ENCODE assay signal across 8 mouse cellular contexts in the genomic region with DNA sequence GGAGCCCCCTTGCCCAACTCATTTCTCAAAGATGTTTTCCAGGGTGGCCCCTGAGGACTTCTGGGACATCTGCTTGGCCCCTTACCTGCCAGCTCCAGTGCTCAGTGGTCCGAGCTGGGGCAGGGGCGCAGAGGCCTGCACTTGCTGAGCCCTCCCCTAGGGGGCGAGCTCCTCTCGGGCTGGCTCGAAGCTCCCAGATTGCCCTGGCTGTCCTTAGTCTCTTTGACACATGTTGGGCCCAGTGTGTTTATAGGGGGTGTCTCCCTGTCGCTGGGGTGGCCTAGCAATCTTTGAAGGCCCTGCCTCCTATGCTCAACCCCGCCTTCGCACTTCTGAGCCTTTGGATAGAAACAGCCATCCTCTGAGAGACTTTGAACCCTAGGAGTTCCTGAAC. TPM values are rescaled to one million over a fixed set of nuclear protein-coding genes. Genes with fewer than 3 reads are reported as not detected.
DNase-seq lines count a peak whose midpoint lies in the region; ATAC-seq lines count a peak whose summit lies in the region.

No protein-coding gene starts in this region.

- peaks cover 48% of the 10 kb centered on the region for H3K4me1 ChIP-seq in embryonic facial prominence, embryonic 15.5 days
- H3K4me1 ChIP-seq in hindbrain, embryonic 10.5 days (replicated peaks), result peaks cover 54% of the 10 kb centered on the region
- peaks cover 49% of the 10 kb centered on the region for H3K4me1 ChIP-seq in limb, embryonic 12.5 days (replicated peaks)
- H3K4me1 ChIP-seq in midbrain, embryonic 12.5 days, result peaks cover 44% of the 10 kb centered on the region
- H3K4me1 ChIP-seq in stomach, embryonic 16.5 days (ENCODE audit: control insufficient read depth, insufficient read depth, low read length), result peaks cover 38% of the 10 kb centered on the region

- DNase-seq in CD4-positive, CD25-positive, alpha-beta regulatory T cell, adult 2 months (ENCODE audit: low read depth, low spot score), result peak; percentile 84
- DNase-seq in adrenal gland, adult 8-10 months, result peak; percentile 61
- DNase-seq in hindbrain, embryonic 10.5 days (ENCODE audit: low spot score), result peak; percentile 84

- 8% methylated on average over 8 of the region's 8 CpGs for WGBS in embryonic facial prominence, embryonic 15.5 days
- WGBS in hindbrain, embryonic 10.5 days, result 2% methylated on average over 8 of the region's 8 CpGs
- 2% methylated on average over 8 of the region's 8 CpGs for WGBS in limb, embryonic 12.5 days
- 3% methylated on average over 8 of the region's 8 CpGs for WGBS in midbrain, embryonic 12.5 days
- 17% methylated on average over 8 of the region's 8 CpGs for WGBS in stomach, embryonic 16.5 days

- no peaks in the 10 kb centered on the region for H3K36me3 ChIP-seq in embryonic facial prominence, embryonic 15.5 days
- H3K36me3 ChIP-seq in hindbrain, embryonic 10.5 days, result no peaks in the 10 kb centered on the region
- H3K36me3 ChIP-seq in limb, embryonic 12.5 days, result no peaks in the 10 kb centered on the region
- H3K36me3 ChIP-seq in midbrain, embryonic 12.5 days, result no peaks in the 10 kb centered on the region
- no peaks in the 10 kb centered on the region for H3K36me3 ChIP-seq in stomach, embryonic 16.5 days (ENCODE audit: control insufficient read depth, insufficient read depth, low read length)

- H3K27me3 ChIP-seq in embryonic facial prominence, embryonic 15.5 days, result peaks cover 46% of the 10 kb centered on the region
- H3K27me3 ChIP-seq in hindbrain, embryonic 10.5 days (ENCODE audit: insufficient read depth, poor library complexity, severe bottlenecking), result peaks cover 98% of the 10 kb centered on the region
- H3K27me3 ChIP-seq in limb, embryonic 12.5 days, result peaks cover 71% of the 10 kb centered on the region
- peaks cover 82% of the 10 kb centered on the region for H3K27me3 ChIP-seq in midbrain, embryonic 12.5 days
- peaks cover 29% of the 10 kb centered on the region for H3K27me3 ChIP-seq in stomach, embryonic 16.5 days (ENCODE audit: control insufficient read depth, insufficient read depth, low read length)

- ATAC-seq in CD4-positive, CD25-positive, alpha-beta regulatory T cell, adult 4 months, result no peak
- ATAC-seq in embryonic facial prominence, embryonic 15.5 days (ENCODE audit: insufficient number of reproducible peaks, low FRiP score, low TSS enrichment, low read depth), result no peak
- ATAC-seq in limb, embryonic 12.5 days (ENCODE audit: insufficient number of reproducible peaks, insufficient read depth, low FRiP score, low TSS enrichment, low read depth), result no peak; the same call in 1 of the 2 replicates
- ATAC-seq in midbrain, embryonic 12.5 days (ENCODE audit: low FRiP score, low read depth), result no peak
- peak; percentile 25 for ATAC-seq in stomach, embryonic 16.5 days (ENCODE audit: insufficient read depth, low FRiP score)

- H3K4me2 ChIP-seq in embryonic facial prominence, embryonic 15.5 days (replicated peaks), result peak overlapping the region; percentile 95
- peak overlapping the region; percentile 95 for H3K4me2 ChIP-seq in limb, embryonic 12.5 days
- peak overlapping the region; percentile 93 for H3K4me2 ChIP-seq in midbrain, embryonic 12.5 days (replicated peaks)
- H3K4me2 ChIP-seq in stomach, embryonic 16.5 days (ENCODE audit: low read depth, low read length), result peak overlapping the region; percentile 94

- H3K9me3 ChIP-seq in embryonic facial prominence, embryonic 15.5 days (replicated peaks), result no peaks in the 10 kb centered on the region
- no peaks in the 10 kb centered on the region for H3K9me3 ChIP-seq in hindbrain, embryonic 10.5 days
- H3K9me3 ChIP-seq in limb, embryonic 12.5 days, result no peaks in the 10 kb centered on the region
- no peaks in the 10 kb centered on the region for H3K9me3 ChIP-seq in midbrain, embryonic 12.5 days
- no peaks in the 10 kb centered on the region for H3K9me3 ChIP-seq in stomach, embryonic 16.5 days (replicated peaks; ENCODE audit: control insufficient read depth, low read length)

- no peak overlapping the region for H3K27ac ChIP-seq in embryonic facial prominence, embryonic 15.5 days (replicated peaks)
- 0 out of 2 replicates have a peak overlapping the region, but pooled peaks have one; percentile 31 for H3K27ac ChIP-seq in hindbrain, embryonic 10.5 days
- no peak overlapping the region for H3K27ac ChIP-seq in limb, embryonic 12.5 days
- H3K27ac ChIP-seq in midbrain, embryonic 12.5 days (replicated peaks), result no peak overlapping the region
- no peak overlapping the region for H3K27ac ChIP-seq in stomach, embryonic 16.5 days (ENCODE audit: low read length)

- H3K9ac ChIP-seq in embryonic facial prominence, embryonic 15.5 days, result no peak overlapping the region
- no peak overlapping the region for H3K9ac ChIP-seq in limb, embryonic 12.5 days (replicated peaks)
- H3K9ac ChIP-seq in midbrain, embryonic 12.5 days (replicated peaks), result no peak overlapping the region
- 0 out of 2 replicates have a peak overlapping the region, but pooled peaks have one; percentile 71 for H3K9ac ChIP-seq in stomach, embryonic 16.5 days (ENCODE audit: low read length)

- H3K4me3 ChIP-seq in embryonic facial prominence, embryonic 15.5 days (replicated peaks), result peak overlapping the region; percentile 54
- peak overlapping the region; percentile 65 for H3K4me3 ChIP-seq in hindbrain, embryonic 10.5 days
- peak overlapping the region; percentile 57 for H3K4me3 ChIP-seq in limb, embryonic 12.5 days (replicated peaks)
- no peak overlapping the region for H3K4me3 ChIP-seq in midbrain, embryonic 12.5 days
- peak overlapping the region; percentile 53 for H3K4me3 ChIP-seq in stomach, embryonic 16.5 days (replicated peaks; ENCODE audit: low read length)

RNA-seq across cellular contexts. Expression of gene Cbx4, which starts 5.6 kb away (rescaled TPM):
- polyA plus RNA-seq in CD4-positive, CD25-positive, alpha-beta regulatory T cell, adult 4 months (2017; shearing (Covaris generic)), result 1 to 10 TPM; 1.7 to 3.7 TPM
- total RNA-seq in adrenal gland, adult 8-10 months (2022), result 100 to 1,000 TPM in 1 of 4 experiments, 10 to 100 TPM in 3; 70.8 to 227 (median 87.4) TPM
- 17.2 and 21.4 TPM in 2 replicates for polyA plus RNA-seq in embryonic facial prominence, embryonic 15.5 days (2015; fragmentation: Nextera tagmentation; extraction: Ambion mirVana)
- polyA plus RNA-seq in hindbrain, embryonic 10.5 days (2016; fragmentation: Nextera tagmentation; extraction: Ambion mirVana), result 4.4 and 8.2 TPM in 2 replicates
- polyA plus RNA-seq in limb, embryonic 12.5 days (2016; fragmentation: Nextera tagmentation; extraction: Ambion mirVana), result 9.8 and 12.5 TPM in 2 replicates
- 12.4 and 15.2 TPM in 2 replicates for polyA plus RNA-seq in midbrain, embryonic 12.5 days (2016; fragmentation: Nextera tagmentation; extraction: Ambion mirVana)
- 8.5 and 10.1 TPM in 2 replicates for polyA plus RNA-seq in stomach, embryonic 16.5 days (2015; fragmentation: Nextera tagmentation; extraction: Ambion mirVana)

RNA-seq across cellular contexts. Expression of gene Cbx8, which starts 50.8 kb away (rescaled TPM):
- polyA plus RNA-seq in CD4-positive, CD25-positive, alpha-beta regulatory T cell, adult 4 months (2017; shearing (Covaris generic)), result 1 to 10 TPM; 4.0 to 6.7 TPM
- 10 to 100 TPM; 15.3 to 24.0 (median 16.5) TPM for total RNA-seq in adrenal gland, adult 8-10 months (2022)
- 9.2 and 10.3 TPM in 2 replicates for polyA plus RNA-seq in embryonic facial prominence, embryonic 15.5 days (2015; fragmentation: Nextera tagmentation; extraction: Ambion mirVana)
- 11.2 and 13.0 TPM in 2 replicates for polyA plus RNA-seq in hindbrain, embryonic 10.5 days (2016; fragmentation: Nextera tagmentation; extraction: Ambion mirVana)
- polyA plus RNA-seq in limb, embryonic 12.5 days (2016; fragmentation: Nextera tagmentation; extraction: Ambion mirVana), result 11.8 and 13.0 TPM in 2 replicates
- polyA plus RNA-seq in midbrain, embryonic 12.5 days (2016; fragmentation: Nextera tagmentation; extraction: Ambion mirVana), result 12.1 and 15.1 TPM in 2 replicates
- 5.8 and 6.4 TPM in 2 replicates for polyA plus RNA-seq in stomach, embryonic 16.5 days (2015; fragmentation: Nextera tagmentation; extraction: Ambion mirVana)
